Mouse (Mus musculus): ENCODE results near the gene Farsb.

- no peak for TF ChIP-seq CTCF (conservative IDR thresholded peaks at IDR 0.05; ENCODE audit: low read length)
- TF ChIP-seq NANOG (IDR thresholded peaks at IDR 0.05; ENCODE audit: borderline replicate concordance, low read length), result no peak
- TF ChIP-seq POU5F1 (IDR thresholded peaks at IDR 0.05; ENCODE audit: borderline replicate concordance, low read length), result no peak
These were observed 79.3 kb downstream of the Farsb start for GRCm38 (mm10) chr1:78409396-78409795.

Data from E14TG2a.4 (cell line).